Mouse (Mus musculus): ENCODE results near the gene Tigd4. TPM values are rescaled to one million over a fixed set of nuclear protein-coding genes. Genes with fewer than 3 reads are reported as not detected.
"Not testable (repeated sequence)": the region's sequence is repeated elsewhere in the genome, so short reads cannot be mapped to it uniquely, and the experiment has no call there.

Gene Tigd4
- polyA plus RNA-seq (2012; fragmentation: generic; extraction: Trizol): 0.01 TPM

DNA sequence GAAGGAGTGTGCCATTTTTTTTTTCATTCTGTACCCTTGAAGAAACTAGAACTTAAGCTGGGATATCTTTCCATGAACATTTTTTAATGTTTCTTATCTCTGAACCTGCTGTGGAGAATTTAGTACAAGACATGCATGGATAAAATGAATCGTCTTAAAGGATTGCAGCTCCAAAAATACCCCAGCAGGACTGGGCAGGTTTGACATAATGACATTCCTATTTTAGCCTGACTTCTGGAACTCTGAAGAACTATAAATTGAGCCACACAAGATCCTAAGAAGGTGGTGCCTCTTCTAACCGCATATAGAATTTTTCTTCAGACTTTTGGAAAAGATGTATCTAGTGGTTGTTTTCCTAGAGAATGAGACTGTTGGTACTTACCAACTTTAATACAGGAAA is at the start of gene Tigd4:
TSS of gene Tigd4 (plus strand) at position 301 of the 400 bp plus-strand sequence.
- no peak for TF ChIP-seq E2F4 (IDR thresholded peaks at IDR 0.05; ENCODE audit: insufficient read depth)
- TF ChIP-seq REST (IDR thresholded peaks at IDR 0.05; ENCODE audit: insufficient read depth, insufficient read length): no peak
- TF ChIP-seq MYOD1 (IDR thresholded peaks at IDR 0.05; ENCODE audit: control insufficient read depth in 1 of 3, insufficient read length in 2 of 3, low read depth in 2 of 3): no peak
- no peak for TF ChIP-seq CEBPB (IDR thresholded peaks at IDR 0.05; ENCODE audit: insufficient read depth, poor library complexity, severe bottlenecking)
- TF ChIP-seq MYOG (IDR thresholded peaks at IDR 0.05; ENCODE audit: control insufficient read depth in 1 of 3, insufficient read depth in 1 of 3, insufficient read length in 2 of 3, low read depth in 2 of 3): no peak
- TF ChIP-seq POLR2A (IDR thresholded peaks at IDR 0.05; ENCODE audit: insufficient read length, low read depth): no peak
- no peak for TF ChIP-seq TCF12 (IDR thresholded peaks at IDR 0.05; ENCODE audit: insufficient read depth, poor library complexity, severe bottlenecking)
- Histone ChIP-seq H3K4me3 (no peak within 1 kb of the TSS), H3ac (ENCODE audit: control insufficient read depth, insufficient read length) (no peak within 1 kb of the TSS), H3K27me3 (ENCODE audit: control insufficient read depth, insufficient read depth, insufficient read length) (no peaks in the 10 kb centered on the region), H3K36me3 (ENCODE audit: control insufficient read depth, insufficient read depth) (no peaks in the 10 kb centered on the region), H3K4me2 (ENCODE audit: low read depth) (no peak within 1 kb of the TSS), H3K79me2 (ENCODE audit: control insufficient read depth, insufficient read depth) (no peaks in the 10 kb centered on the region)

DNA sequence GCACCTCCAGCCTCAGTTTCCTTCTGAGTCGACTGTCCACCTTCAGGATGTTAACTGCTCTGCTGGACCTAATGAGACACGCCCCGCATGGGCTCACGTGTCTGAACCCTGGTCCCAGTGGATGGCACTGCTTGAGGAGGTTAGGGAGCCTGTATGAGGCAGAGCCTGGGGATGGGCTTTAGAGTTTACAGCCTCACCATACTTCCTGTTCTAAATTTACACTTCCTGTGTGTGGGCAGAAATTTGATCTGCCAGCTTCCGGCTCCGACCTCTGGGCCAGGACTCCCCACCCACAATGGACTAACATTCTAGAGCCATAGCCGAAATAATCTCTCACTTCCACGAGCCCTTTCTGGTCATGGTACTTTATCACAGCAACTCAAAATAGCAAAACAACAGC is 46.2 kb upstream of the Tigd4 start:
- H3K27me3 ChIP-seq (ENCODE audit: control insufficient read depth, insufficient read depth, insufficient read length): no peaks in the 10 kb centered on the region
- no peak overlapping the region for H3K4me2 ChIP-seq (ENCODE audit: low read depth)
- H3K79me2 ChIP-seq (ENCODE audit: control insufficient read depth, insufficient read depth): peaks cover 57% of the 10 kb centered on the region
- TF ChIP-seq CEBPB (IDR thresholded peaks at IDR 0.05; ENCODE audit: insufficient read depth, poor library complexity, severe bottlenecking) (no peak), MYOG (IDR thresholded peaks at IDR 0.05; ENCODE audit: control insufficient read depth in 1 of 3, insufficient read depth in 1 of 3, insufficient read length in 2 of 3, low read depth in 2 of 3) (no peak), MAX (IDR thresholded peaks at IDR 0.05; ENCODE audit: low read depth) (no peak), USF1 (IDR thresholded peaks at IDR 0.05; ENCODE audit: low read depth) (no peak), SRF (IDR thresholded peaks at IDR 0.05; ENCODE audit: control insufficient read depth, insufficient read length, low read depth) (no peak), POLR2A (IDR thresholded peaks at IDR 0.05; ENCODE audit: insufficient read length, low read depth) (no peak), TCF12 (IDR thresholded peaks at IDR 0.05; ENCODE audit: insufficient read depth, poor library complexity, severe bottlenecking) (no peak), TCF3 (IDR thresholded peaks at IDR 0.05; ENCODE audit: insufficient read length, low read depth) (no peak), REST (IDR thresholded peaks at IDR 0.05; ENCODE audit: insufficient read depth, insufficient read length) (no peak), POLR2AphosphoS2 (IDR thresholded peaks at IDR 0.05; ENCODE audit: insufficient read length, low read depth) (no peak), E2F4 (IDR thresholded peaks at IDR 0.05; ENCODE audit: insufficient read depth) (no peak), MYOD1 (IDR thresholded peaks at IDR 0.05; ENCODE audit: control insufficient read depth in 1 of 3, insufficient read length in 2 of 3, low read depth in 2 of 3) (no peak)
- no peak overlapping the region for H3ac ChIP-seq (ENCODE audit: control insufficient read depth, insufficient read length)
- no peak overlapping the region for H3K4me3 ChIP-seq
- H3K36me3 ChIP-seq (ENCODE audit: control insufficient read depth, insufficient read depth): no peaks in the 10 kb centered on the region

DNA sequence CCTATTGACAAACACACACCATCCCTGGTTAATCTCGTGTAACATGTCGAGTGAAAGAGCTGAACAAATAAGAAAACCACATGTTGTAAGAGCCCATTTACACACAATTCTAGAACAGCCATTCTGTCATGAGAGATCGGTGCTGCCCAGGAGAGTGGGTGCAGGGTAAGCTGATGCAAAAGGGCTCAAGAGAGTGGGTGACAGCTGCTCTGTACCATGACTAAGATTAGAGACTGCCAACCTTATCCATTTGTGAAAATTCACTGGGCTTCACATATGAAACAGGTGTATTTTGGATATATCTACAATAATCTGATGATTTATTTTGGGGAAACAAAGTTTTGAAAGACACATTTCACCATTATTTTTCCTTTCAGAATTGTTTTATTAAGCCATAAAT is 37.6 kb upstream of the Tigd4 start:
- peak overlapping the region; percentile 4 for H3K4me2 ChIP-seq (ENCODE audit: low read depth)
- H3K36me3 ChIP-seq (ENCODE audit: control insufficient read depth, insufficient read depth): no peaks in the 10 kb centered on the region
- no peak overlapping the region for H3ac ChIP-seq (ENCODE audit: control insufficient read depth, insufficient read length)
- H3K27me3 ChIP-seq (ENCODE audit: control insufficient read depth, insufficient read depth, insufficient read length): no peaks in the 10 kb centered on the region
- H3K79me2 ChIP-seq (ENCODE audit: control insufficient read depth, insufficient read depth): peaks cover 83% of the 10 kb centered on the region
- no peak overlapping the region for H3K4me3 ChIP-seq
- TF ChIP-seq SRF (IDR thresholded peaks at IDR 0.05; ENCODE audit: control insufficient read depth, insufficient read length, low read depth) (no peak), USF1 (IDR thresholded peaks at IDR 0.05; ENCODE audit: low read depth) (no peak), REST (IDR thresholded peaks at IDR 0.05; ENCODE audit: insufficient read depth, insufficient read length) (no peak), TCF3 (IDR thresholded peaks at IDR 0.05; ENCODE audit: insufficient read length, low read depth) (peak; percentile 5), MYOG (IDR thresholded peaks at IDR 0.05; ENCODE audit: control insufficient read depth in 1 of 3, insufficient read depth in 1 of 3, insufficient read length in 2 of 3, low read depth in 2 of 3) (peak; percentile 39 to 93 (median 90)), TCF12 (IDR thresholded peaks at IDR 0.05; ENCODE audit: insufficient read depth, poor library complexity, severe bottlenecking) (peak; percentile 72), MAX (IDR thresholded peaks at IDR 0.05; ENCODE audit: low read depth) (no peak), POLR2A (IDR thresholded peaks at IDR 0.05; ENCODE audit: insufficient read length, low read depth) (no peak), POLR2AphosphoS2 (IDR thresholded peaks at IDR 0.05; ENCODE audit: insufficient read length, low read depth) (no peak), CEBPB (IDR thresholded peaks at IDR 0.05; ENCODE audit: insufficient read depth, poor library complexity, severe bottlenecking) (peak; percentile 63; the same call in 1 of the 2 replicates), E2F4 (IDR thresholded peaks at IDR 0.05; ENCODE audit: insufficient read depth) (no peak), MYOD1 (IDR thresholded peaks at IDR 0.05; ENCODE audit: control insufficient read depth in 1 of 3, insufficient read length in 2 of 3, low read depth in 2 of 3) (peak; percentile 44 to 84 (median 62))

DNA sequence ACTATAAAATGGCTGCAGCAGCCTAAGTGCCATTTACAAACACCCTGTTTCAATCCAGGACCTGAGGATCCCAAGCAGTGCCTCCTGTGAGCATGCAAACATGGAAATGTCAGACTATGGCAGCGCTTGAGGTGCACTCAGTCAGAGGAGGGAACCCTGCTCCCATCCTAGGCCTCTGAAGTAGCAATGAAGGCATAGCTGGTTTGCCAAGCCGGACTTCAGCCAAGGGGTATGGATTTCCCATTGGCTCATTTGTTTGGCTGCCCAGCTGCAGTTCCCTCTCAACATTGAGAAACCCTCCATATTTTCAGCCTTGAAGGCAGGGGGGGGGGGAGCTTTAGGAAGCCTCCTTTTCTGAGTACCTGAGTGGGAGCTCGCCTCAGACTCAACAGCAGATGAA is 35.1 kb upstream of the Tigd4 start:
- H3K79me2 ChIP-seq (ENCODE audit: control insufficient read depth, insufficient read depth): peaks cover 86% of the 10 kb centered on the region
- no peak overlapping the region for H3K4me2 ChIP-seq (ENCODE audit: low read depth)
- no peak for TF ChIP-seq POLR2AphosphoS2 (IDR thresholded peaks at IDR 0.05; ENCODE audit: insufficient read length, low read depth)
- no peak for TF ChIP-seq SRF (IDR thresholded peaks at IDR 0.05; ENCODE audit: control insufficient read depth, insufficient read length, low read depth)
- TF ChIP-seq TCF12 (IDR thresholded peaks at IDR 0.05; ENCODE audit: insufficient read depth, poor library complexity, severe bottlenecking): no peak
- TF ChIP-seq MYOD1 (IDR thresholded peaks at IDR 0.05; ENCODE audit: control insufficient read depth in 1 of 3, insufficient read length in 2 of 3, low read depth in 2 of 3): no peak
- no peak for TF ChIP-seq MAX (IDR thresholded peaks at IDR 0.05; ENCODE audit: low read depth)
- TF ChIP-seq REST (IDR thresholded peaks at IDR 0.05; ENCODE audit: insufficient read depth, insufficient read length): no peak
- no peak for TF ChIP-seq USF1 (IDR thresholded peaks at IDR 0.05; ENCODE audit: low read depth)
- no peak for TF ChIP-seq CEBPB (IDR thresholded peaks at IDR 0.05; ENCODE audit: insufficient read depth, poor library complexity, severe bottlenecking)
- no peak for TF ChIP-seq E2F4 (IDR thresholded peaks at IDR 0.05; ENCODE audit: insufficient read depth)
- TF ChIP-seq MYOG (IDR thresholded peaks at IDR 0.05; ENCODE audit: control insufficient read depth in 1 of 3, insufficient read depth in 1 of 3, insufficient read length in 2 of 3, low read depth in 2 of 3): no peak
- no peak for TF ChIP-seq POLR2A (IDR thresholded peaks at IDR 0.05; ENCODE audit: insufficient read length, low read depth)
- TF ChIP-seq TCF3 (IDR thresholded peaks at IDR 0.05; ENCODE audit: insufficient read length, low read depth): no peak
- H3K4me3 ChIP-seq: no peak overlapping the region
- no peaks in the 10 kb centered on the region for H3K27me3 ChIP-seq (ENCODE audit: control insufficient read depth, insufficient read depth, insufficient read length)
- H3ac ChIP-seq (ENCODE audit: control insufficient read depth, insufficient read length): no peak overlapping the region
- no peaks in the 10 kb centered on the region for H3K36me3 ChIP-seq (ENCODE audit: control insufficient read depth, insufficient read depth)

DNA sequence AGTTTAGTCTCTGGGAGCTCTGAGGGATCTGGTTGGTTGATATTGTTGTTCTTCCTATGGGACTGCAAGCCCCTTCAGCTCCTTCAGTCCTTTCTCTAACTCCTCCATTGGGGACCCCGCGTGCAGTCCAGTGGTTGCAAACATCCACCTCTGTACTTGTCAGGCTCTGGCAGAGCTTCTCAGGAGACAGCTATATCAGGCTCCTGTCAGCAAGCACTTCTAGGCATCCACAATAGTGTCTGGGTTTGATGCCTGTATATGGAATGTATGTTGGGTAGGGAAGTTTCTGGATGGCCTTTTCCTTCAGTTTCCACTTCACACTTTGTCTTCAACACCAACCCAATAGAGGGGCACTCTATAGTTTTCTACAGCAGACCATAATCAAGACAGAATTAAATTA is 30.5 kb upstream of the Tigd4 start:
- H3K79me2 ChIP-seq (ENCODE audit: control insufficient read depth, insufficient read depth): peaks cover 92% of the 10 kb centered on the region
- not testable (repeated sequence) for H3ac ChIP-seq (ENCODE audit: control insufficient read depth, insufficient read length); H3K36me3 ChIP-seq (ENCODE audit: control insufficient read depth, insufficient read depth); H3K4me2 ChIP-seq (ENCODE audit: low read depth); H3K4me3 ChIP-seq; H3K27me3 ChIP-seq (ENCODE audit: control insufficient read depth, insufficient read depth, insufficient read length)

Measured in myocyte (in vitro differentiated cells).